Mouse (Mus musculus): Measurements from ENCODE around the gene Vps26a.

Gene Vps26a

DNA sequence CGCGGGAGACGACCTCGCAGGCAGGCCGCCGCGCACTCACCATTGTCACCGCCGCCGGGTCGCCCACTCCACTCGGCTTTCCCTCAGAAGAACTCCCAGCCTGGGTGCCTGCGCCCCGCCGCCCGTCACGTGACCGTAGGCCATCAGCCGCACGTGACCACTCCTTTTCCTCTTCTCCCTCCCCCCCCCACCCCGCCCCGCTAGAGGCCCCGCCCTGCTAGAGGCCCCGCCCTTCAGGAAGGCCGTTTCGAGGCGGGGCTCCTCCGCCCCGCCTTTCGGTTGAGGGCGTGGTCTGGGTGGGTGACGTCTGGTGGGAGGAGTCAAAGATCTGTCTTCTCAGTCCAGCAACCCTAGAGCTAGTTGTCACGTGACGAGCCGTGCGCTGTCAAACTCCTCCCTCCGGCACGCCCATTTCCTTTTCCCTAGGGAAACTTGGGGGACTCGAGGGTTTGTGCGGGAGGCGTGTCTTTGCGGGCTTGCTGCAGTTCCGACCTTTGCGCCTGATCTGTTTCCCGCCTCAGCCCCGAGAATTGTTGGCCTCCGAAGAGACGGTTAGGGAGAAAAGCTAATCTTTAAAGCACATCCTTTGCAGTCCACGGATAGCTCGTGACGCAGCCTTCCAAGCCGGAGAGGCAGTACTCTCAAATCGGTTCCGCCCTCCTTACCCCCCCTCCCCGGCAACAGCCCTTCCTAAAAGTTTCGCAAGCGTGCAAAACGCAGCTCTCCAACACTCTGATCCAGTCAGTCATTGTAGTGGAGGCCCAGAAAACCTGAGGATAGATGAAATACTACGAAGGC lies at the start of gene Vps26a:
TSS of gene Vps26a (minus strand) at position 188 of the 798 bp plus-strand sequence.
- peak; percentile 96 for DNase-seq (ENCODE audit: low spot score)

DNA sequence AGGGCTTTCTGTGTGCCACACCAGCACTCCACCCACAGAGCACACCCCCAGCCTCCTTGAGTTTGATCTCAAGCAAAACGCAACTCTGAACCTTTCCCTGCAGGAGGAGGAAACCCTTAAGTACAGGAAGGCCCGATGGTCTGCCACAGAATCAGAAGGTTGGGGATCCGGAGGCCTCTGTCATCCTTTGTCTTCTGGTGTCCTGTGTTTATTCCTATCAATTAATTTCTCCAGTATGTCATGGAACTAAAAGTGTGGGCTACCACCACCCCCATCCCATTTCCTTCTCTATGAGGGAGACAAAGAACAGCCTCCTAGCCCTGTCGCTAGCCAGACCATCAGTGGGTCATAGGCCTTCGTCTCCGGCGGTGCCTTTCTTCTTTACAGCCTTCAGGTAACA lies 47.9 kb upstream of the Vps26a start:
- no peak for DNase-seq (ENCODE audit: low spot score)

DNA sequence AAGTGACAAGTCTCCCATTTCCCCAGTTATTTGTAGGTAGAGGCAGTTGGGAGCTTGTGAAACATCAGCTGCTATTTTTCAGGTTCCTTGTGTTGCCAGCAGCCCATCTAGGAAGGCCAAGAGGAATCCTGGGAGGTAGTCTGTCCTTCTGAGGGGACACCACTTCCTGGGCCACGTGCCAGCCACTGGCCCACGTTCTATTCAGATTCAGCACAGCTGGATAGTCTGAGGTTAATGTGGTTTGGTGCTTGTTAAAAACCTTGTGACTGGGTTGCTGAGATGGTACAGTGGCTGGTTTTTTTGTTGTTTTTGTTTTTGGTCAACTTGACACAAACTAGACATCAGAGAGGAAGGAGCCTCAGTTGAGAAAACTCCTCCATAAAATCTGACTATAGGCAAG lies 46.2 kb upstream of the Vps26a start:
- no peak for DNase-seq (ENCODE audit: low spot score)

DNA sequence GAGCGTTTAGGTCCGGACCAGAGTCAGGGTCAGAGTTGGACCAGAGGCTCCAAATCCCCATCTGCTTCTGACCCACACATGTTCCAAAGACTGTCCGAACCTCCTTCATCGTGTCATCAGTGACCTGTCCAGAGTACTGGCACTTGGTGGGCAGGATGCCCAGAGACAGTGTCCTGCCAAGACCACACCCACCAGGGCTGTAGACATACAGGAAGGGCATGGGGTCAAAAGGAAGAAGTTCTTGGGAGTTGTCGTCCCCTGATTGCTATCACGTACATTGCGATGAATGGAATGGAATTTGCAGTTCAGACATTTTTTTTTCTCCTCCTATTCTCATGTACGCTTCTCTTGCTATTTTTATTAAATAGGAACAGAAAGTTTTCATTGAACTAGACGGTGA lies 43.6 kb upstream of the Vps26a start:
- DNase-seq (ENCODE audit: low spot score), result no peak

DNA sequence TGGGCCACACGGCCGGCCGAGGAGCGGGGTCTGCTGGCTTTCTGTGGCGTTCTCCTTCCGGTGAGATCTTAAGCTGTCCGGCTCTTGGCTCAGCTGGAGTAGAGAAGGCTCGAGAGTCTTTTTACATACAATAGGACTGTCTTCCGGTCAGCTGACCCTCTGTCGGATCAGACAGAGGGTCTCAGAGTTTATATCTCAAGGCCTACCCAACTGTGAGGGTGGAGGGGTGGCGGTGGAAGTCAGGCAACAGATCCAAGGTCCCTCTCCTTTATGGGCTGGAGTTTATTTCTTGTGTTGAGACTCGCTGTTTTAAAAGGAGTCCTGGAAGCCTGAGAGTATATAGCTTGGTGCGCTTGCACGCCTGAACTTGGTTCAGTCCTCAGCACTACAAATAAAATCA lies 40.7 kb upstream of the Vps26a start, which contains the start of gene Srgn:
TSS of gene Srgn (minus strand) at position 101 of the 400 bp plus-strand sequence.
- DNase-seq (ENCODE audit: low spot score), result no peak

DNA sequence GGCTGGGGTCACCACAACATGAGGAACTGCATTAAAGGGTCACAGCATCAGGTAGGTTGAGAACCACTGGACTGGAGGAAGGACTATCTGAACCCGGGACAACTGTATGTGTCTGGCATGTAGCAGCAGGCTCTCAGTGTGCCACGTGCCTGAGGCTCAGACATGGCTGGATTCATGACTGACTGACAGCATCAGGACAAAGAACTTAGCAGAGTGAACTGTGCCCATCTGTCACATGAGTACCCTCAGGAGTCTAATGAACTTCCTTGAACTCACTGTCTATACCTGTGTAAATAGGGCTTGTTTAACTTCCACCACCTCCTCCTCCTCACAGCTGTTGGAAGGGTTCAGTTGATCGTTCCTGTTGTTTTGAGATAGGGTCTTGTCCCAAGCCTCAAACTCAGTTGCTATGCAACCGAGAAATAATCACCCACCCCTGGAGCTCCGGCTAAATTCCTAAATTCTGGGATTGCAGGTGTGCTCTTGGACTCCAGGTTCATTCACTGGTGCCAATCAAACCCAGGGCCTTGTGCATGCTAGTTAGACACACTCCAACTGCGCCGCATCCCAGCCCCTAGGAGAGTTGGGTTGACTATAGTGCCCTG lies 35.8 kb upstream of the Vps26a start:
- no peak for DNase-seq (ENCODE audit: low spot score)

DNA sequence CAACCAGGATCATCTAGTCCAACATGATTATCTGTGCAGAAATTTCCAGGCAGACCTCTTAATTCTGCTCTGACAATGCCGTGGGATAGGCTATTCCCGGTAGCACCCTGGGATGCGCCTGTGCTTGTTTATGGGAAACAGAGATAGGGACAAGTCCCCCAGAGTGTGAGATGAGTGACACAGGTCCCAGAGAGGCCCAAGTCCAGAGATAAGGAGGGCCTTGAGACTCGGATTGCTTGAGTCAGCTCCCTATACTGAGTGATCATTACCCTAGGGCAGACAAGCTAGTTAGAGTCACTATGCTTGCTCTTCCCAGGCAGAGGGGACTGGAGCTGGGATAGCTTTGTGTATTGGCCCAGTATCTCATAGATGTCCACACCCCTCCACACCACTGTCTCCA lies 35.2 kb upstream of the Vps26a start:
- no peak for DNase-seq (ENCODE audit: low spot score)

DNA sequence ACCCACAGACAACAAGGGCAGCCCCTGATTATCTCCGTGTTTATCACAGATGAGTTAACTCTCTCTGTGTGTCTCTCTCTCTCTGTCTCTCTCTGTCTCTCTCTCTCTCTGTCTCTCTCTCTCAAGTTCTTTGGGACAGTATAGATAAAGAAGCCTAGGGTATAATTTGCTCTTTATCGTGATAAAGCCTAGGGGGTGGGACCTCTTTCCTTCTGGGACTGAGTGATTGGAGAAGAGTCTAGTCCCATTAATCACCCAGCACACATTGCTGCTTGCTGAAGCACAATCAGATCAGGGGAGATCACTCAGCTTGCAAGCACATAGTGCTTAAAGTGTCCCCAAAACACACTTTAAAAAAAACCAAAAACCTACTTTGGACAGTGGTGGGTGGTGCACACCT lies 34.3 kb upstream of the Vps26a start:
- no peak for DNase-seq (ENCODE audit: low spot score)

DNA sequence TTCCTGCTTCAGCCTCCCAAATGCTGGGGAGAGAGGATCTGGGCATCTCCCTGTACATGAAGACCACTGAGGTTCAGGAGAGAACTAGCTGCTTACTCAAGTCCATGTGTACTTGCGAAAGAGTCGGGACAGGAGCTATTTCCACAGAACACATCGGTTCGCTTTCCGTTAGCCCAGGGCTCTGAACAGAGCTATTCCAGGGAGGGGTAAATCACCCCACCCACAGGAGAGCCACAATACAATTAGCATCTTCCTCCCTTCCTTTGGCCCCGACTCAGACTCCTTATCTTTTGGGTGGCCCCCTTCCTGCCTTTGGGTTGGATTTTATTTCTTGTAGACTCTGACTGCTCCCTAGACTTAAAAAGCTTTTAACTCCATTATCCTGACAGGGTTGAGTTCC lies 30.9 kb upstream of the Vps26a start:
- no peak for DNase-seq (ENCODE audit: low spot score)

DNA sequence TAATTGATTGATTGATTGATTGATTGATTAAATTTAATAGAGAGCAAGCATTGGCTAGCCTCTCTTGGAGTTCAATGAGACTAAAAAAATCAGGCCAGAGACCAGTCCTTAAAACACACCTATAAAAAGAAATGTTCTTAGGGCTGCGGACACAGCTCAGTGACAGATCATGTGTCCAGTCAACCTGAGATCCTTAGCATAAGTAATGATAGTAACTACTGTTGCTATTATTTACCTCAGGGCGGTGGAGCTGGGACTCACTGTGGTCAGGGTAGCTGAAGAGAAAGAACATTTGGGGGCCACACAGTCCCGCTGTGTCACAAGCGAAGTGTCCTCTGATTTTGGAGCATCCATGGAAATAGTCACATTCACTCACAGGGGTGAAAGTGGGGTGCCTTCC lies 26.2 kb upstream of the Vps26a start:
- DNase-seq (ENCODE audit: low spot score), result no peak

DNA sequence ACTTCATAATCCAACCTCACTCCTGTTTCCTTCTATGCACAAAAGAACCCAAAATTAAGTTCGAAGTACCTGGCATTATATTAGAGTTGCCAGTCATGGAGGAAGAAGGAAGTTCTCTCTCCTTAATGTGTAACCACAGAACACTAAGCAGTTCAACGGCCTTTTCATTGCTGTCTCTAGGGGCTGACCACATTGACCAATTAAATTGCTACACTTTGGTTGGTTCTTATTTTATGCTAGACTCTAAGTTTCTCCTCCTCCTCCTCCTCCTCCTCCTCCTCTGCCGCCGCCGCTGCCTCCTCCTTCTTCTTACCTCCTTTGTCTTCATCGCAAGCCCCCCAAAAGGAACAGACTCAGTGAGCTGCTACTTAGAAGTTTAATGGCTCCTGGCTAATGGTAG lies 24.9 kb upstream of the Vps26a start:
- DNase-seq (ENCODE audit: low spot score), result no peak

DNA sequence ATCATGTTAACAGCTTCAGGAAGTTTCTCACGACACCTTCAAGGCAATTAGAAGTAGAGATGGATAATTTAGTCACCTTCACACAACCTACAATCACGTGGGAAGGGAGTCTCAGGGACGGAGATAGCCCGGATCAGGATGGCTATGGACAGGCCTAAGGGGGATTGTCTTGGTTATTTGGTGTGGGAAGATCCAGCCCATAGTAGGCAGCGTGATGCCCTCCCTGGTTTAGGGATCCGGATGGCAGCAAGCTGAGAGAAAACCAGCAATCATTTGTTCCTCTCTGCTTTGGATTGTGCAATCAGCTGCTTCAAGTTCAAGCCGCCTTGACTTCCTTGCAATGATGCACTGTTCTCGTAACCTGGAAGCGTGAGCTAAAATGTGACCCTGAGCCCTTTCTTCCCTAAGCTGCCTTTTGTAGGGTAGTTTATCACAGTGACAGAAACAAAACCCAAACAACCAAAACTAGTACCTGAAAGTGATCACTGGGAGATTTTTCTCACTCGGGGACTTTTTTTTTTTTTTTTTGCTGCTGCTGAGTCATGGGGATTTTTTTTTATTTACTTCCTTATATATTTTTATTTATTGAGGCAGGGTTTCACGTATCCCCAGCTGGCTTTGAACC lies 22.5 kb upstream of the Vps26a start:
- no peak for DNase-seq (ENCODE audit: low spot score)

DNA sequence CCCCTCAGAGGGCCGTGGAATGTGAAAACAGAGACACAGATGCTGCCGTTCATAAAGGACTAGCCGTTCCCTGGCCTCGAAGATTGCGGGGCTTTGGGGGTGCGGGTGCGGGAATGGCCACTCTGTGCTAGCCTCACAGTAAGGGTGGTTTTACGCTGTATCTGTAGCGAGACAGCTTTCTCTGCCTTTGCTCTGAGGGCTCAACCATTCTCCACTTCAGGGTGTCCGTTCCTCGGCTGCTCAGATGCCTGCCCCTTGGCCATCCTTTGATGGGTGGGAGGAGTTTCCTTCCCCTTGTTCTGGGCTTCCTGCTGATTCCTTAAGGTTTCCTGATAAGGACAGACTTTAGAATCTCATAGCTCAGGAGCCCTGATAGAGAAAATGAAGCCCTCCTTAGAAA lies 21.9 kb upstream of the Vps26a start:
- no peak for DNase-seq (ENCODE audit: low spot score)

DNA sequence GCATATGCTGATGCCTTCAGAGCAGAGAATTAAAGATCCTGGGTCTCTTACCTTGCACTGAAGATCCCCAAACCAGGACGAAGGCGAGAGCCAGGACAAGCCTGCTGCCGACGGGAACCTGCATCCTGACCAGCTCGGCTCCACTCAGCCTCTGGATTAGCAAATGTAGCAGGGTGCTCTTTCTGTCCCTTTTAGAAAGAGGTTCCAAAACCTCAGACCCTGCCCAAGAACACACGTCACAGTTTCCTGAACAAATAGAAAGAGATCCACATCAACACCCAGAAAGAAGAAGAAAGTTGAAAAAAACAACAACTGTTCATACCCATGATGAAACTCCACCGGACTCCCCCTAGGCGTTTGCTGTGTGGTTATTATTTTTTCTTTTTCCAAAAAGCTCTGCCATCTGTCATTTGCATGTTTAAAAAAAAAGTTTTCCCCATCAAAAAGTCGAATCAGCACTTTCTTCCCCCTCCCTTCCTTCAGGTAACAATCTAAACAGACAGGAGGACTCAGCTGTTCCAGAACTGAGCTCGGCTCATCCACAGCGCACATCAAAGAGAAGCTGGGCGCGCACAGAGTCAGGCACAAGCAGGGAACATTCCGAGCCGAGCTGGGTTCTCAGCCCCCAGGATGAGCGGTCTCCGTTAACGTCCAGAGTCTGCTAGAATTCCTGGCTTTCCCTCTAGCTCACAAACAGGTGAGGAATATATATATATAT lies 21.1 kb upstream of the Vps26a start:
- peak; percentile 90 for DNase-seq (ENCODE audit: low spot score)

DNA sequence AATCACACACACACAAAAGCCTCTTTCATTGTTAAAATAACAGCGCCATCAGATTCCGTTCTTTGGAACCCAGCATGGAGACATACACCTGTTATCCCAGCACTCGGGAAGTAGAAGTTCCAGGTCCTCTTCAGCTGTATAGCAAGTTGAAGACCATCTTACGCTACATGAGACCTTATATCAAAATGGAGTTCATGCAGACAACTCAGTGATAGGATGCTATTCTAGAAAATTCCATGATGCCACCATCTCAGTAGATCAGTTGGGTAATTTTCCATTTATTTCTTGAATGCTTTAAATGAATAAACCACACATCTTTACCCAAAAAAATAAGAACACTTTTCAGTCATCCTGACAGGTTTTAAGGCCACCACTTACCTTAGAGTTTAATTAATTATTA lies 20.5 kb upstream of the Vps26a start:
- no peak for DNase-seq (ENCODE audit: low spot score)

DNA sequence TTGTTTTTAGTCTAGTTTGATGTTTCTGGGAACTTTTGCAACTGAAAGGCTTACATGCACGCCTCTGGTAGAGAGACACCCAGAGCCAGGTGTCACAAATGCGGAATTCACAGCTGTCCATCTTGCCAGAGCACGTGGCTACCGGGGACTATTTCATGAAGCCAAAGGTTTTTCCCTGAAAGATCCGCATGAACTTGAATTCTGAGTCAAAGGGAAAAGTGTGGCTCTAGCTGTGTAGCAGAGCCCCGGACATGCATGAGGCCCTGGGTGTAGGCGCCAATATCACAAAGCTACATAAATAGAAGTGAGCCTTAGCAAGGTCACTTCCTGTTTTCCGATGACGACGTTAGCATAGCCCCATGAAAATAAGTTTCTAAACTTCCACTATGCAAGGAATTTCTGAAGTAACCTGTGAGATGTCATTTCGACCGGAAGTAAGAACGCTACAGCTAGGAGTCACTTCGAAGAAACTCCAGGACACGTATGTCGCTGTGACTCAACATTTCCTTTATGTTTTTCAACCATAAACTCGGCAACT lies 19.5 kb upstream of the Vps26a start:
- DNase-seq (ENCODE audit: low spot score), result peak; percentile 83

DNA sequence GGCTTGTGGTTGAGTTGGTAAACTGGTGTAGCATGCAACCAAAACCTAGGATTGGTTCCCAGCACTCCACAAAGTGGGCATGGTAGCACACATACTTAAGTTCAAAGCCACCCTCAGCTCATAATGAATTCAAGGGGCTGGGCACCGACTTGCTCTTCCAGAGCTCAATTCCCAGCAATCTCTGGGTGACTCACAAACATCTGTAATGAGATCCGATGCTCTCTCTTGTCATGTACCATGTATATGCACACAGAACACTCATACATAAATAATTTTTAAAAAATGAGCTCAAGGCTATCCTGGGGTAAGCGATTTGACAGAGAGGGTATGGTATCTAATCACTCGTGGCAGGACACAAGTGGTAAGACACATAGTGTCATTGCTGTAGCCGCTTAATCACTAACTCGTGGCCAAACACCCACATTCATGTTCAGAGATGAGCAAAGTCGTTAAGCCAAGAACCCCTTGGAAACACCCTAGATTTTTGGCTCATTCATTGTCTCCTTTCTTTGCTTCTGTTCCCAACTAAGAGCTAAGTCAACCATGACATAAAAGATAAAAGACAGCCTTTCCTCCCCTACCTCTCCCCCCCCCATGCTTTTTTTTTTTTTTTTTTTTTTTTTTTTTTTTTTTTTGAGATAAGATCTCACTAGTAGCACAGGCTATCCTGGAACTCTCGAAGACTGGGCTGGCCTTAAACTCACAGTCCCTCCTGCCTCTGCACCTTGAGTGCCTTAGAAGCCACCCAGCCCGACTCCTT lies 18.8 kb upstream of the Vps26a start:
- DNase-seq (ENCODE audit: low spot score), result no peak

DNA sequence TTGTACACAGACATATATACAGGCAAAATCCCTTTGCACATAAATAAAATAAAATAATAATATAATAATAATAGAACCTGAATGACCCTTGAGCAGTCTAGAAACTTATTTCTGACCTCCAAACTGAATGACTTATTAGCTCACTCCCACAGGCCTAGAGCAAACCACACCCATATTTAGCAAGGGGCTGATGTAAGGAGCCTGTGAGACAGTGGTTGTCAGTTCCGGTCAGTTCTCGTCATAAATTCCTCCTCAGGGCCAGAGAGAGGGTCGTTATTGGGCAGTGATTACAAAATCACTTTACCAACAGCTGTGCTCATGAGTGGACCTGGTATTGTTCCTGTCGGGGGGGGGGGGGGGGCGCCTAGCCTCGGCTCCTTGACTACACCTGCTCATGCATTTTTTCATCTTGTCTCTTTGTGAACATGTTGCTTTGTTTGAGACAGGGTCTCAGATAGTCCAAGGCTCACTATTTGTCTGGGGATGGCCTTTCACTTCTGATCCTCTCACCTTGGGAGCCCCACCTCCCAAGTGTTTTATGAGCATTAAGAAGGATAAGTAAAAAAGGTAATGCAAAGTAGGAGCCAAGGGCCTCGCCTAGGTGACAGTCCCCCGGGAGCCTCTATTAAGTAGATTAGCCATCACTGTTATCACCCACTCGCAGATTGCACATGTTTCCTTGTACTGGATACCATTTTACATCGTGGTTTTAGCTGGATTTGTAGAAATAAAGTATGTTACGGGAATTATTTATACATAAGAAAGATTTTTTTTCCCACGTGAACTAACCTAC lies 17.4 kb upstream of the Vps26a start:
- DNase-seq (ENCODE audit: low spot score), result no peak

DNA sequence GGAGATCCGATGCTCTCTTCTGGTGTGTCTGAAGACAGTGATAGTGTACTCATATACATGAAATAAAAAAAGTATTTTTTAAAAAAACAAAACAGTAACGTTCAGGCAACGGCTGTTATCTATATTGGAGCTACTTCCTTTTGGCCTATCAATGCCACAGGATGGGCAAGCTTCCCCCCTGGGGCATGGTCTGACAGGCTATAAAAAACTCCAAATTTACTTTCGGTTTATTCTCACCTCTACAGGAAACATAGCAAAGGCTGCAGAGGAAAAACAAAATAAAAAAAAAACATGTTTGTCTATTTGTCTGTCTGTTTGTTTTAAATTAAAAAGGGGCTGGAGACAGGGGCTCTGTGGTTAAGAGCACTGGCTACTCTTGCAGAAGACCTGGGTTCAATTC lies 16.7 kb upstream of the Vps26a start:
- peak; percentile 53 for DNase-seq (ENCODE audit: low spot score)

DNA sequence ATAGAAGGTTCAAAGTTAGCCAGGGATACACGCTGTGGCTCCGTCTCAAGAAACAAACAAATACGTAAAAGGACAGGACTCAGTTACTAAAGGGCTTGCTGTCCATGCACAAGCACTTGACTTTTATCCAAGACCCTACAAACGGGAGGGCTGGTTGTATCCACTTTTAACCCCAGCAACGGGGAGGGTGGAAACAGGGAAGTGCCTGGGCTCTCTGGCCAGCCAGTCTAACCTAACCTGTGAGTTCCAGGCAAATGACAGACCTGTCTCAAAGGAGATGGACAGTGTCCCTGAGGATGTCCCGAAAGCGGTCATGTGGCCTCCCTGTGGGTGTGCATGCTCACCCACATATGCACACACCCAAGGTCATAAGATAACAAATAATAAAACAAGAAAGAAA lies 15.3 kb upstream of the Vps26a start:
- no peak for DNase-seq (ENCODE audit: low spot score)
